Mouse (Mus musculus) Muller cell, postnatal 12 days (primary cell): ENCODE measurements around the gene Eif3a.
A peak's percentile ranks its signal among the peaks of the same experiment; 100 is the strongest.

Source experiments
- DNase-seq: peaks from one replicate; pipeline ENCODE4 v3.0.0-alpha.2; 2015; ENCODE audit errors: inconsistent ontology term

Eif3a gene

GRCm38 (mm10) chr19:60758896-60759835, 31.3 kb downstream of the Eif3a start:
- DNase-seq, result no peak

GRCm38 (mm10) chr19:60757099-60757785, 33.2 kb downstream of the Eif3a start:
- peak; percentile 15 for DNase-seq

GRCm38 (mm10) chr19:60756192-60757098, 34.0 kb downstream of the Eif3a start:
- peak; percentile 69 for DNase-seq

- peak; percentile 96 for DNase-seq
Measured at GRCm38 (mm10) chr19:60755438-60756191, 34.8 kb downstream of the Eif3a start, which contains the start of gene Nanos1. Gene Nanos1 (plus strand): TSS chr19:60755987.

- DNase-seq, result no peak
Measured at GRCm38 (mm10) chr19:60747801-60748200, 42.7 kb downstream of the Eif3a start.

- no peak for DNase-seq
Measured at GRCm38 (mm10) chr19:60743767-60744547, 46.5 kb downstream of the Eif3a start.

GRCm38 (mm10) chr19:60740560-60740959, 49.9 kb downstream of the Eif3a start:
- no peak for DNase-seq

- DNase-seq, result no peak
Measured at GRCm38 (mm10) chr19:60731966-60732365, 58.5 kb downstream of the Eif3a start.

- DNase-seq, result no peak
Measured at GRCm38 (mm10) chr19:60731299-60731698, 59.2 kb downstream of the Eif3a start.

GRCm38 (mm10) chr19:60730281-60730852, 60.1 kb downstream of the Eif3a start:
- peak; percentile 21 for DNase-seq

GRCm38 (mm10) chr19:60716381-60716780, 74.1 kb downstream of the Eif3a start:
- no peak for DNase-seq

- no peak for DNase-seq
Measured at GRCm38 (mm10) chr19:60712577-60712976, 77.9 kb downstream of the Eif3a start.
